Mouse (Mus musculus): Measurements from ENCODE around the gene Mfsd2a. TPM values are rescaled to one million over a fixed set of nuclear protein-coding genes. Genes with fewer than 3 reads are reported as not detected.
"Not testable (repeated sequence)": the region's sequence is repeated elsewhere in the genome, so short reads cannot be mapped to it uniquely, and the experiment has no call there.

The Mfsd2a gene
- 1 to 10 TPM in 1 of 2 experiments, under 1 TPM in 1; 0.93 to 1.5 TPM for polyA plus RNA-seq (2017; shearing (Covaris generic))

DNA sequence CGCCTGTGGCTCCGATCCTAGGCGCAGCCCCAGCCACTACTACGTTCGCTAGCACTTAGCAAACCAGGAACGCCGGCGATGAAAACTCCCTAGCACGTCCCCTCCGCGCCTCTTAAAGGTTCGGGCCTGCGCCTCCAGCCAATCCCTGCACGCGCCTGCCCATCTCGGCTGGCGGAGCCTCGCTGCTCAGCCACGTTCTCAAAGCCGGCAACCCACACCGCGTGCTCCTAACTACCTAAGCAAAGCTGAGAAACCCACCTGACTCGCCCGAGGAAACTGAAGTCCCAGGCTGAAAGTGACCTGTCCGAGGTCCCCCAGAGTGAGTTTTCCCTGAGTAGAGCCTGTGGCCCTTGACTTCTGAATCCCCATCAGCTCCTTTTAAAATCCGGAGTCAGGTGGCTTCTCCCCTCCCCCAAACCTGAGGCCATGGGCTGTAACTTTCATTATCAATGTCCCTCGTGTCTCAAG is at the start of gene Mfsd2a:
Gene Mfsd2a (minus strand): TSS at position 89 of the 468 bp plus-strand sequence.
- ATAC-seq = peak; percentile 73

- ATAC-seq = no peak
These were observed 44.3 kb upstream of the Mfsd2a start for GRCm38 (mm10) chr4:123005054-123005966.

GRCm38 (mm10) chr4:123000617-123001342 is 39.8 kb upstream of the Mfsd2a start:
- no peak for ATAC-seq

DNA sequence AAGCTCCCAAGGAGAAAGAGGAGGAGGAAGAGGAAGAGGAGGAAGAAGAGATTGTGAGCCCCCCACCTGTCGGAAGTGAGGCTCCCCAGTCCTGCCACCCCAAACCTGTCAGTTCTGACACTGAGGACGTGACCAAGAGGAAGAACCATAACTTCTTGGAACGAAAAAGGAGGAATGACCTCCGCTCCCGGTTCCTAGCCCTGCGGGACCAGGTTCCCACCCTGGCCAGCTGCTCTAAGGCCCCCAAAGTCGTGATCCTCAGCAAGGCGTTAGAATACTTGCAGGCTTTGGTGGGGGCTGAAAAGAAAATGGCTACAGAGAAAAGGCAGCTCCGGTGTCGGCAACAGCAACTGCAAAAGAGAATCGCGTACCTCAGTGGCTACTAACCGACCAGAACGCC is 39.1 kb upstream of the Mfsd2a start:
- no peak for ATAC-seq

DNA sequence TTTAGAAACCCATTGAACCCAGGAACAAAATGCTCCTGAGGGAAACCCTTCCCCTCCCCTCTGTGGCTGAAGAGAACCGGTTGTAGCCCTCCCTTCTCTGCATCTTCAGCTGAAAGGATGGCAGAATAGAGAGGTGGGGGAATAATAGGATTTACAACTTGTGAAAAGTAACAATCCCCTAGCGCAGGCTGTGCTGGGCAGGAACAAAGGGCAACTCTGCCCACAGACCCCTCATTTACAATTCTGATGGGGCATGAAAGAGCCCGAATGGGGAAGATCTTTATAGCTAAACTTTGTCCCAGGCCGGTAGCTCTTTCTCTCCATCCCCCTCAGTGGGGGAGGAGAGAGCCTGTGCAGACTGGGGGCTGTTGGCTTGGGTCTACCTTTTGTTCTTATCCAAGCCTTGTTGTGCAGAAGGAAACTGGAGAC is 38.3 kb upstream of the Mfsd2a start:
- no peak for ATAC-seq

DNA sequence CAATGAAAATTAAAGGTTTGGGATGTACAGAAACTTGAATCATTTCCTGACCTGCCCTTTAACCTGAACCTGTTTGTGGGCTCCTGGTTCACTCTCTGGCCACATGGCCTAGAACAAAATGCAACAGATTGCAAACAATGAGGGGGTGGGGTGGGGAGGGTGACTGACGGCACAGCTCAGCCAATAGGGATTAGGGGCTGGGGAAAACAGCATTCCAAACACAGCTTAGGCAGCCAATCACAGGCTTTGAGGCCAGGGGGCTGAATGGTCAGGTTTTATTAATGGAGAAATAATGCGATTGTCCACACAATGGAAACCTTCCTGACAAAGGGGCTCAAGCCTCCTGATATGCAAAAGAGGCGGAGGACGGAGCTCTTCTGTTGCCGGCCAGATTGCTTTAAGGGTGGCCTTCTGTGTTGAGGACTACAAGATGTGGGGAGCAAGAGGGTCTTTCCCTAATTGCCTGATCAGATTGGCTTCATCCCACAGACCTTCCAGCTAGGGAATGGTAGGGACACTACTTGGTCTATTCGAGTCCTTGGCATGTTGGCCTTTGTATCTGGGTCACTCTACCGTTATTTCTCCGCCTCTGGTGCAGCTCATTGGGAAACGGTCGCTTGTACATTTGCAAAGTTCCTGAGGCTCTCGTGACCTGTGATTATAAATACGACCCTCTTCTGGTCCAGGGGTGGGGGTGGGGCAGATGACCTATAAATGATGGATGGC is 37.7 kb upstream of the Mfsd2a start:
- ATAC-seq = no peak

- peak; percentile 21 for ATAC-seq
These were observed 35.8 kb upstream of the Mfsd2a start for GRCm38 (mm10) chr4:122996618-122997381.

DNA sequence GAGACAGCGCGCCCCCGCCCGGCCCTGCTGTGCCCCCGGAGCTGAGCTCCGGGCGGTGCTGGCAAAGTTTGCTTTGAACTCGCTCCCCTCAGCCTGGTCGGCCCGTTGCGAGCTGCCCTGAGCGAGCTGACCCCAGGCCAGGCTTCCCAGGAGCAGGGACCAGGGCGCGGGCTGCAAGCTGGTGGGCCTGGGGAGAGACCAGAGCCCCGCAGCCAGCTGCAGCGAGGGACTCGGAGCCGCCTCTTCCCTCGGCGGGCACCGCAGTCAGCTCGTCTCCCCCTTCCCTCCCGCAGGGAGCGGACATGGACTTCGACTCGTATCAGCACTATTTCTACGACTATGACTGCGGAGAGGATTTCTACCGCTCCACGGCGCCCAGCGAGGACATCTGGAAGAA is 35.2 kb upstream of the Mfsd2a start:
- ATAC-seq = peak; percentile 38

GRCm38 (mm10) chr4:122995404-122996220 is 34.6 kb upstream of the Mfsd2a start, which contains the start of gene Mycl:
Gene Mycl (plus strand): TSS chr4:122995652.
- ATAC-seq = peak; percentile 89

DNA sequence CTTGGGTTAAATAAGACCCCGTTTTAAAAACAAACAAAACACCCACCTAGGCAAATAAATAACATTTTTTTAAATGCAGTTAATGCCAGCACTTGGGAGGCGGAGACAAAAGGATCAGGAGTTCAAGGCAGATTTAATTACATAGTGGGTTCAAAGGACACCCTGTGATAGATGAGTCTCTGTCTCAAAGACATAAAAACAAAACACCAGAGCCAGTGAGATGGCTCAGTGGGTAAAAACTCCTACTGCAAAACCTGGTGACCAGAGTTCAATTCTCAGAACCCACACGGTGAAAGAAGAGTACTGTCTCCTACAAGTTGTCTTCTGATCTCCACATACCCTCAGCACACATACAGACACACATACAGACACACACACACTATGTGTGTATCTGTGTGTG is 31.3 kb upstream of the Mfsd2a start:
- ATAC-seq = no peak

DNA sequence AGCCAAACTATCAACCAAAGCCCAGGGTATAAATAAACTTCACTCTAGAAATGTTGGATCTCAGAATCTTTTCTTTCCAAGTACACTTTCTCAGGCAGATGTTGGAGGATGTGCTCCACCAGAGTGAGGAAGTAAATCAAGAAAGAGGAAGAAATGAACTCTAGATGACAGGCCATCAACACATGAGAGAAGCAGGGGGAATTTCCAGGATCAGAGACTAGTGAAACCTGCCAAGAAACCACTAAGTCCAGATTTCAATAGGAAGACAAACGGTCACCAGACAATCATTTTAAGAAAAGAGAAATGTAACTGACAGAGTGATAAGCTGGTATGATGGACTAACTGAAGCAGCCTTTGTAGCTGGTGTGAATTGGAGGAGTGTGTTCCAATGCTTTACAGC is 30.2 kb upstream of the Mfsd2a start:
- ATAC-seq = no peak

- ATAC-seq = not testable (repeated sequence)
These were observed 27.0 kb upstream of the Mfsd2a start for GRCm38 (mm10) chr4:122988004-122988403.

DNA sequence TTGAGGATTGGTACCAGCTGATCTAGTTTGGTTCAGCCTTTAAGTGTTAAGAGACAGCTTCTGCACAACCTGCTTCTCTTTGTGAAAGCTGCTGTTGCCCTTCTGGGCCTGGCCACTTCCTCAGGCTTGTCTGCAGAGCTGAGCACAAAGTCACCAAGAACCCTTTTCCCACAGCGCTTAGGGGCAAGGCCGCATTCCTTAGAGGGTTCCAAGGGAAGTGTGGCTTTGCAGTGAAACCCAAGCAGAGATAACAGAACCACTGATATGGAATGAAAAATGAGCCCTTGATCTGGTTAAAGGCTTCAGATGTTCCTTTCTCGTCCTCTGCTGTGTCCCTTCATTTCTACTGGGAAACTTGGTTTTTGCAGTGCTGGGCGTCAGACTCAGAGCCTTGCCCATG is 26.4 kb upstream of the Mfsd2a start:
- no peak for ATAC-seq

DNA sequence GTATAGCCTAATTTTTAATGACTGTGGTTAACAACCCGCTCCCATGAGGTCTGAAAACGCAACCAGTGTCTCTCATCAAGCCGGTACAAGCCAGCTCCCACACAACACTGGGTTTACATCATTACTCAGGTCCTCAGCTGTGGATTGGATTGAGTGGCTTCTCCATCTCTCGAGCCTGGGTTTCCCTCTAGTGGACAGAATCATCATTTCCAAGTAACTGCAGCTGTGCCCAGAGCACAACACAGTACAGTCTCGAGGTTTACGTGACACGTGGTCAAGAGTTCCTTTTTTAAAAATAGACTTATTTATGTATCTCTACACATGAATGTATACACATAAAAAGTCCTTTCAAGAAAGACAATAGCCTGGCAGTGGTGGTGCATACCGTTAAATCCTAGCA is 24.1 kb upstream of the Mfsd2a start:
- peak; percentile 91 for ATAC-seq

DNA sequence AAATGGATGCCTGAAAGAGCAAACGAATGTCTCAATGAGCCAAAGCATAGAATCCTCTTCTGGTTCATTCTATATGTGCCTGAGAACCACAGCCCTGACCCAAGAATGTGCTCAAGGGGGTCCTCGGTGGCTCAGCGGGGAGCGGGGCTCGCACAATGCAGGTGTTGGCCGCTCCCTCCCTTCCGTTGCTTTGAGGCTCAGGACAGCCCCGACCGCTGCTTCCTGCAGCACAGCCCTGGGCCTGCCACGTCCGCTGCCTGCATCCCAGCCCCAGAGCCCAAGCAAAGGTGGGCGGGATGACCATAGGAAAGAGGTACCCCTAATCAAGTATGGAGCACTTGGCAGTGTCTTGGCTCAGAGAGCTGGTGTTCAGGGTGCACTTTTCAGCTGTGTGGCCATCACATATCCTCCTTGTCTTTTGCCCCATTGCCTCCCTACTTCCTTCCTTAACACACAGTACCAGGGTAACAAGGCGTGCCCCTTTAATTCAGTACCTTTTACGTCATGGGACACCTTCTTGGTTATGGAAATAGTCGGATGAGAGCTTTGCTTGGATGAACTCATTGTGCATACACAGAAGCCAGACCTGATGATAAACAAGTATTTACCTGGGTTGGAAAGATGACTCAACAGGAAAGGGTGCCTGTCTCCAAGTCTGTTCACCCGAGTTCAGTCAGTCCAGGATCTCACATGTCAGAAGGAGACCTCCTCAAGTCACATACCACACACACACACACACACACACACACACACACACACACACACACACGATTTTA is 22.7 kb upstream of the Mfsd2a start:
- peak; percentile 54 for ATAC-seq

GRCm38 (mm10) chr4:122982537-122982936 is 21.5 kb upstream of the Mfsd2a start:
- ATAC-seq = no peak

GRCm38 (mm10) chr4:122981930-122982329 is 20.9 kb upstream of the Mfsd2a start:
- no peak for ATAC-seq

GRCm38 (mm10) chr4:122981238-122981637 is 20.2 kb upstream of the Mfsd2a start:
- no peak for ATAC-seq

DNA sequence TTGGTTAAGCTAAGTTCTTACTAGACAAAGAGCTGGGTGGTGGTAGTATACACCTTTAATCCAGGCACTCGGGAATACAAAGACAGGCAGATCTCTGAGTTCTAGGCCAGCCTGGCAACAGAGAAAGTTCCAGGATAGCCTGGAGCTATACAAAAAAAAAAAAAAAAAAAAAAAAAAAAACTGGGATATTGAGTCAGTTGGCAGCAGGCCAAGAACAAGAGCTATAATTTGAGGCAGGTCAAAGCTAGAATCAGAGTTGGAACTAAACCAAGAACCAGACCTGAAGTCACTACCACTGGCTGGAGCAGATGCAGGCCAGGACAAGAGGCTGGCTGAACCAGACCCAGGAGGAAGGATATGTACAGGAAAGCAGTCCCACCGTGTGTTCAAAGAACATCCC is 19.7 kb upstream of the Mfsd2a start:
- no peak for ATAC-seq

DNA sequence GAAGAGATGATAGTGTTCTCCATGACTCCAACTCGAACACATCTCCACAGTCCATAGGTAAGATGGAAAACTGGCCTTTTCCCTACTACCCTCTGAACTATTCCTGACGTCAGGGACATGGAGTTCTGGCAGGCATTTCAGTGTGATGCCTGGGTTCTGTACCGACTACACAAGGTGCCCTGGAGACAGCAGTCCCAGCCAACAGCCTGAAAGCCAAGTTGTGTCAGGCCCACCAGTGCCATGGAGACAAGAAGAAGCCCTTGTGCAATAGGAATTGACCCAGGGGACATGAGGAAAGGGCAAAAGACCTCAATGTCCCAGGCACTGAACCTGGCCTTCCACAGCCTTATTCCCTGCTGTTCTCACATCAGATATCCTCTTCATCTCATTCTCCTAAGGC is 18.8 kb upstream of the Mfsd2a start:
- no peak for ATAC-seq

Data from CD4-positive, CD25-positive, alpha-beta regulatory T cell, adult 4 months (primary cell).